Mouse (Mus musculus) right cerebral cortex, postnatal 14 days (tissue): ENCODE measurements around the gene Tmx4.
A peak's percentile ranks its signal among the peaks of the same experiment; 100 is the strongest.

Experiments used
- DNase-seq: peaks from one replicate; pipeline ENCODE4 v3.0.0; 2022

The Tmx4 gene

DNA sequence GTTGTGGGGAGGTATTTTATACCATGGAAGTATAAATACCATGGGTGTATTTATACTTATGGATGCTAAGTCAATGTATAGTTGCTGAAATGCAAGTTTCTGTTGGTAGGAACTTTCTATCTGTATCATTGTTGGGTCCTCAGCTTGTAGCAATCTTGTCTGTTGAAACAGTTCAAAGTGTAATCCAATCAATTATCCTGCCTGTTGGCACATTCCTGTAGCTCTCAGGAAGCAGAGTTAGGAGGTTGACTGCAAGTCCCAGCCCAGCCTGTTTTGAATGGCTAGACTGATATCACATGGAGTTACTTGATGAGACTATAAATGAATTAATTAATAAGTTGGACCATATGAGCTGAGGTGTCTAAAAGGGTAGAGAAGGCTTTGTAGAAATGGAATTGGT, 91.6 kb downstream of the Tmx4 start:
- DNase-seq, result no peak

GRCm38 (mm10) chr2:134549770-134550169, 94.2 kb downstream of the Tmx4 start:
- peak; percentile 69 for DNase-seq

DNA sequence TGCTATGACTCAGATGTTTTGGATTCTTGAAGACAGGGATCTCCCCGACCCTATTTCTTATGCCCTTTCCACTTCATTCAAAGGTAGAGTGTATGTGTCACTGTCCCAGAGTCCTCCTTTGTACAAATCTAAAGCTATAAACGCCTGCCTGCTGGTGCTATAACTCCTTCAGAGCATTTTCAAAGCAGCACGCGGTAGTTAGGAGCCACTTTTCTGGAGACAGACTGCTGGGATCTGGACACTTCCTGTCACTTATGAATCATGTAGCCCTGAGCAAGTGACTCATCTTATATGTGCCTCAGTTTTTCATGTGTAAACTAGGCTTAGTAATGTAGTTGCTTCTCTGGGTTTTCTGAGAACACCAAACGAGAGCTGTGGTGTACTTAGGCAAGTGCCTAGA, 98.8 kb downstream of the Tmx4 start:
- no peak for DNase-seq

GRCm38 (mm10) chr2:134544321-134545065, 99.5 kb downstream of the Tmx4 start:
- no peak for DNase-seq
